Mouse (Mus musculus) urinary bladder, adult 18-20 months (tissue): ENCODE measurements at regions not wholly inside any gene's neighbourhood (a gene's known extent, or its start where the extent isn't known, plus 50 kb on each side); places are given as distances from the start of the nearest gene placed in this dataset.

ENCODE experiments used
- DNase-seq, 2 experiments: peaks; one replicate each; pipeline ENCODE4 v3.0.0; 2022; ENCODE audit warnings: low spot score in 2 of 2, mixed read lengths in 2 of 2

DNA sequence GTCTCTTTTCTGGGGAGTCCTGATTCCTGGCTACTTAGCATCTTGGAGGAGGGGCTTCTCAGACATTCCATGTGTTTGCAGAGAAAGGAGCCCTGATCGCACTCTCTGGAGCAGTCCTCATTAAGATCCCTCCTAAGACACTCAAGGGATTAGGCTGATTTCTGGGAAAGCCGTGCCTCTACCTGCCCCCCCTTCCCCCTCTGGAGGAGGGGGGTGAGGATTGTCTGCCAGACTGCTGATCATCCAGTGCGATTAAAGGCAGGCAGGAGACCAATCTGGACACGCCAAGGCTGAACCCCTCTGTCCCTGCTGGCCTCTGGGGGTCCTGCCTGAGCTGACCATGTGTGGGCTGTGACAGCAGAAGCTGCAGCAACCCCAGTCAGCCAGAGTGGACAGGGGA lies 65.4 kb downstream of the Vegfa start:
- no peak for DNase-seq

DNA sequence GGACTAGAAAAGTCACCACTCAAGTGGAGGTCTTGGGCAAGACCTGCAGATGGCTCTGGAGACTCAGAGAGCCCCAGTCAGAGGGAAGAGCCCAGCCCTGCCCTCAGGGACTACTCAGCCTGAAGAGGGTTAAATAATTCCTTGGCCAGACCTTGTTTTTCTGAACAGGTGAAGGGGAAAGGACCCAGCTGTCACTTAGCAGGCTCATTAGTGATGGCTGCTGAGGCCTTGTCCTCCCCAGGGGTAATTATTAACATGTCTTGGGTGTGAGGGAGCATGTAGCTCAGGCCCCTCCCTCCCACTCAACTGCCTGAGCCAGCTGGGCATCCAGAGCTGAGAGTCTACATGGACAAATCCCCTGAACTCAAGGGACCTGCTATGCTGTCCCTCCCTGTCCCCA lies 68.1 kb downstream of the Vegfa start:
- no peak for DNase-seq

DNA sequence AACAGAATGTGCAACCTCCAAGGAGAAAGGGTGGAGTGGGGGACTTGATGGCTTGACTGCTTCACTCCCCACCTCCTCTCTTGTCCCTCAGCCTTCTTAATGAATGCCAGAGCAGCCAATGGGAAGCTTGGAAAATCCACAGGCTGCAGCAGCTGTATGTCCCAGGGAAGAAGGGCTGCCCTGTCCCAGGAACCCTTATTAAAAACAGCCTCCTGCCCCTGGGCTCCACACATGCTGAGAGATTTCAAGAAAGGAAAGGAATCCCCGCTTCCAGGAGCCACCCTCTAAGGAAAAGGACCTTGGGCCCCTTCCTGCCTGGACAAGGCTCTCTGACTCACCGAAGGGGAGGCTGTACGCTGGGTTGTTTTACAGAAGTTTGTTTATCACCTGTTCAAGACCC lies 68.8 kb downstream of the Vegfa start:
- no peak for DNase-seq

DNA sequence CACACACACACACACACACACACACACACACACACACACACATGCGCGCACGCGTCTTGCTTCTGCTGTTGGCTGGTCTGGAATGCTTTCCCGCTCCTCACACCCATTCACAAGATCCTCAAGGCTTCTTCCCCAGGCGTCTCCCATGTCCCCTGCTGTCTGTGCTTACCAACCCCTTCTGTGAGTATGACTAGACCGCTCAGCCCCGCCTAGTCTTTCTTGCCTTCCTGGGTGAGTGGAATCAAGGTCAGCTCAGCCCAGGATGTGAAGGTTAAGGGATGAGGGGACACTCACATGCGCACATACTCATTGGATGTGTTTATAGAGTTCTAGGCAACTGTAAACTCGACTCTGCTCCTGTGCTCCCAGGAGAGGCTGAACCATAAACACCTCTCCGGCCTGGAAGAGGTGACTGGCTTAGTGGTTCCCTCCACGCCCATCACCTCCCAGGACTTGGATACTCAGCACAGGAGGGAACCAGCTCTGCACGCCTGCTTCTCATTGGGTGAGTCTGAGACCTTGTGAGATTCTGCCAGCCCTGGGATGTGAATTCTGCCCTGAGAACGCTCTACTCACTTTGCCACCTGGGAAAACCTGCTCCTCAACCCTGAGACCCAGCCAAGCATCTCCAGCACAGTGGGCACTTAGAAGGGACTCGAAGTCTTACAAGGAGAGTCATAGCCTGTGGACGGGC lies 70.4 kb downstream of the Vegfa start:
- DNase-seq: no peak

DNA sequence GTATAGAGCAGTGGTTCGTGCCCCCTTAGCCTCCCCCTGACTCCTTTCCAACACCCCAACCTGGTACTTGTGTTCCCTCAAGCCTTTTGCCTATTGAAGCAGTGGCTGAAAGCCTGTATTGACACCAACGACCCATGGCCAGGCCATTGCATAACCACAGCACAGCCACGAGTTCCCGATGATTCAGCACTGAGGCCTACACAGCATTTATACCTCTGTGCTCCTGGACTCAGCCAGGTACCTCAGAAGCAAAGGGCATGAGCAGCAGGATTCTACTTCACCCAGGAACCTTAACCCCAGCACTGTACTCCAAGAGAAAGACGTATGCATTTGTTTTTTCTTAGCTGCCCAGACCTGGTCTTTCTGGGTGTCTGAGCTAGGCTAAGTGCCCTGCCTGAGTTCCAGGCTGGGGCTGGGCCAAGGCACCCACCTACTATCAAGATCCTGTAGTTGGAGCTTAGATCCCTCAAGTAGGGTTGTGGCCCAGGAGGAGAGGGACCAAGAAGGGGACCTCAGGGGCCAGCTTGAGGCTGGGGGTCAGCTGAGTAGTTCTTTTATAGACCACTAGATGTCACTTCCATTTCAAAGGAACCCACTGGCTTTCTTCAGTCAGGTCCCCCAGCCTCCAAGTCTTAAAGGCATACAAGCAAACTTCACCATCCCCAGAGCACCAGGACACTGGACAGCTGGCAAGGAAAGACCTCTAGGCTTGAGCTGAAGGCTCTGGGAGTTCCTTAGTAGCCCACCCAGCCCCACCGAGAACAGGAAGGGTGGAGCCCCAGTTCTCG lies 73.9 kb downstream of the Vegfa start:
- DNase-seq: peak; percentile 6 to 14

DNA sequence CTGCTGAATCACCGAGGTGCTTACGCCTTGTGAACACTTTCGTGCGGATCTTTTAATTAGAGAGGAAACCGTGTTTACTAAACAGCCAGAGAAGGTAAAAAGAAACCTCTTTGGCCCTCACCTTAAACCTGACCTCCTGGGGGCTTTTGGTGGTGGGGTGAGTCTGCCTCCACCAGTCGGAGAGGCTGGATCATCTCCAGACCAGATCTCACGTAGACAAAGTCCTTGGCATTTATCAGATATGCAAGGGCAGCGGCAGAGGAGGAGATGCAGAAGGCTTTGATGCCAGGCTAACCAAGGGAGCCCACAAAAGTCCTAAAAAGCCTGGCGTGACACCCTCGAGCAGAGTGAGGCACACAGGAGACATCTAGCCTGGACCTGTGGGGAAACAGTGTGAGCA lies 76.7 kb downstream of the Vegfa start:
- no peak for DNase-seq

DNA sequence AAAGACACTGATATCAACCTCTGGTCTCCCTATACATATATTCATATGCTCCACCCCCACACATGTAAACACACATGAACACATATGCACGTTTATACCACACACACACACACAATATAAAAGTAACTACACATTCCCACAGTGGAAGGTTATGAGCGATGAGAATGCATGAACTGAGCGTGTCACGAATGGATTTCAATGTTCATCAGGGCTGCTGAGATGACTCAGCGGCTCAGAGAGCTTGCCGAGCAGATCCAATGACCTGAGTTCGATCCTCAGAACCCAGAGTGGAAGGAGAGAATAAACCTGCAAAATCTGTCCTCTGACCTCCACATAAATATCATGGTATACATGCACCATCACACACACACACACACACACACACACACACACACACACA lies 77.3 kb downstream of the Vegfa start:
- no peak for DNase-seq

DNA sequence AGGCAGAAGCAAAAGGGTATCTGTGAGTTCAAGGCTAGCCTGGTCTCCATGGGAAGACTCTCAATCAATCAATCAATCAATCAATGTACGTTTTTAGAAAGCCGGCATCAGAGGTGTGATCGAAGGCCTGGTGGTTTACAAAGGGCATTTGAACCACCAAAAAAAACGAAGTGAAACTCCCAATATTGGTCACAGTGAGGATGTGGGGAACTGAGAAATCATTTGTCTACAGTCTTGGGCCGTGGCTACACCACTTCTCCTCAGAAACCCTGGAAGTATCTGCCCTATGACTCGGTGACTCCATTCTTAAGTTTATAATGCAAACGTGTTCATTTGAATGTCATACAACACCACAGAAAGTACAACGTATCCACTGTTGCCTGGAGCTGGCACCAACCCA lies 78.6 kb downstream of the Vegfa start:
- no peak for DNase-seq

DNA sequence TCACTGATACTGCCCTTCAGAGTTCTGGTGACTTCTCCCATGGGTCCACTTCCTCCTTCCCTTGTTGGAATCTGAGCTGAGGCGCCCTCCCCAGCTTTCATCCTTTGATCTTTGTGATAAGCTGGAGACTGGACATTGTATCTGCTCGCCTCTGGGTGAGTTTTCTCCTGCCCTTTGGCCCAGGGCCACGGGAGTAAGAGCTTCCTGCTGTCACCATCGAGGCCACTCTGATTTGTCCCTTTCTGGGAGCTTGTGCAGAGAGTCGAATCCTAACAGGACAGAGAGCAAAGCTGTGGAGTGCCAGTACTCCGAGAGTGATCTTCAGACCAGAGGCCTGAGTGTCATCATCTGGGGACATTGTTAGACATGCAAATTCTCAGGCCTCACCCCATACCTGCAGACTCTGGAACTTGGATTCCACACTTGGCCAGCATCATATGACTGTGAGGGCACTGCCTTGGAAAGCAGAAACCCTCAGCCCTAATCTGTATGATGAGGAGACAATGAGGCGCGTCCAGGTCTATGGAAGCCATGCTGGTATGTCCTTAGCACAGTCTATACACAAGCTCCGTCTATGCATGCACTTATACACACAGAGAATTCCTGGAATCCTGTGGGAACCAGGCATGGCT lies 81.5 kb downstream of the Vegfa start:
- no peak for DNase-seq

DNA sequence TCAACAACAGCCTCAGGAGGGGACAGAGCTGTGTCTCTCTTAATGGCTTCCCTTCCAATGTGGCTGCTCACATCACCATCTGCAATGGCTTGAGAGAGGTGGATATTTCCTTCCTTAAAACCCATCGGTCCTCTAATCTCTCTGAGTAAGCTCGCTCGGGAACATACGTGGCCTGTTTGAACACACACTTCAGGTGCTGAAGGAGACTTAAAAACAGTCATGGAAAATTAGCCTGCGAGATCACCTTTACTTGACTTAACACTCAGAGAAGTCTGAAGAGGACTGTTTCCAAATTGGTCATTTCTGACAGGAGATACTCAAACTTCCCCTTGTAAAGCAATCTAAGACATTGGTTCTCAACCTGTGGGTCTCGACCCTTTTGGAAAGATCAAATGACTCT lies 83.0 kb downstream of the Vegfa start:
- no peak for DNase-seq

DNA sequence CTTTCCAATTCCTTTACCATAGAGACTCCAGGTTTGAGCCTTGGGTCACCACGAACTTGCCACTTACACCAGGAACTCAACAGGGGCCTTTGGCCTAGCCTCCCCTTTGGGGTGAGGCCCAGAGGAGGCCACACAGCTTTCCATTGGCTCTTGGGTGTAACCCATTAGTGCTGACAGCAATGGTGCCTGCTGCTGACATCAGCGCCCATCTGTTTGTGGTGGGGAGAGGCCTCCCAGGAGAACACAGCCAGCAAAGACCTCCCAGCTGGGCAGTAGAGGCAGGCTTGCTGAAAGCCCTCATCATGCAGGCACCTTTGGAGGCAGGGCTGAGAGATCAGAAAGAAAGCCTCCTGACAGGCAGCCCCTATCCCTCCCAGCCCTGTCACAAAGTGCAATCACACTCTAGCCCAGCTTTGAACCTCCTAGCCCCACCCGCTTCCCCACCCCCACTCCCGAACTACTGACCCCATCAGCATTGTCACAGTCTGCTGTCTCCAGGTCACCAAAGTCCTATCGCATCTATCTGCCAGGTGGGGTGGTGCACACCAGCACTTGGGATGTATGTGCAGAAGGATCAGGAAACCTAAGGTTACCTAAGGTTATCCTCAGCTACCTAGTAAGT lies 83.7 kb downstream of the Vegfa start:
- DNase-seq: no peak

DNA sequence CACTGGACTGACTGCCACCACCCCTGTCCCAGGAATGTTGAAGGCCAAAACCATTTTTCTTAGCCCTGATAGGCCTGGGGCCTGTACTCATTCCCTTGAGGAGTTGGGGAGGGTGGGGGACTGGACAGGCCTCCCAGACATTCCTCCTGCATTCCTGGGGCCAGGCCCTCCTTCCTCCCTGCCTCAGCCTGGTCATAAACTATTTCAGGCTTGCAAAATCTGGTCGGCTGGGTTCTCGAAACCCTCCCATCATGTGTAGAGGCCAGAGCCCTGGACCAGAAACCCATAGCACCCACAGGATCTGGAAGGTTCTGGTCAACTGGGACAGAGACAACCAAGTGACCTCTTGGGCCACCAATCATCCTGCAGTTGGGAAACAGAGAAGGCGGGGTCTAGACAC lies 87.2 kb downstream of the Vegfa start:
- no peak for DNase-seq

DNA sequence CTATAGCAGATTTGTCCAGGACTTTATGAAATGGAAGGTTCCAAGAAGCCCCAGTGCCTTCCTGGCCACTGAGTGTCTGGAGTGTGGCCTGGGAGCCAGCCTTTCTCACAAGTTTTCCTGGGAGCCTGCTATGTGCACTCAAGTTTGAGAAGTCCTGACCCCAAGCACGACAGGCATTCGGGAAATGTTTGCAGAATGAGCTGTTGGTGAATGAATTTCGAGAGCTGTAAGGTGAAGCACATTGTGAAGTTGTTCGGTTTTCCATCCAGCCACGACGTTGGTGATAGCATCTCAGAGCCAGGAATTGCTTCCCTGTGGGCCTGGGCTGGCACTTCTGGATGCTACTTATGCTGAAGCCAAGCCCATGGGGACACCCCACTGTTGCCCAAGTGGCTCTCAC lies 88.9 kb downstream of the Vegfa start:
- no peak for DNase-seq

DNA sequence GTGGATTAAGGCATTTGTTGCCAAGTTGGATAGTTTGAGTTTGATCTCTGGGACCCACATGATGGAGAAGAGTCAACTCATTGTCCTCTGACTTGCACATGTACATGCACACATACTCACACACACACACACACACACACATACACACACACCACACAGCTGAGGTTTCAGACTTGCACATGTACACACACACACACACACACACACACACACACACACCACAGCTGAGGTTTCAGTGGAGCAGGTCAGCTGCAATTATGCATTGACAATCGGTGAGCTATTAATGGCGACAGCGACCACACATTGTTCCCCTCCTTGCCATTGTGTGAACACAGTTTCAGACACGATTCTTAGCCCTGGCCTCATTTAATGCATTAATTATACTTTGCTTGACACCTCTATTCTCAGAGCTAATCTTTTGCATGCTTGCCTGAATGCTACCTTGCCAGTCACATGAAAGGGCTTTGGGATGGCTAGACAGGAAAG lies 90.2 kb downstream of the Vegfa start:
- no peak for DNase-seq

DNA sequence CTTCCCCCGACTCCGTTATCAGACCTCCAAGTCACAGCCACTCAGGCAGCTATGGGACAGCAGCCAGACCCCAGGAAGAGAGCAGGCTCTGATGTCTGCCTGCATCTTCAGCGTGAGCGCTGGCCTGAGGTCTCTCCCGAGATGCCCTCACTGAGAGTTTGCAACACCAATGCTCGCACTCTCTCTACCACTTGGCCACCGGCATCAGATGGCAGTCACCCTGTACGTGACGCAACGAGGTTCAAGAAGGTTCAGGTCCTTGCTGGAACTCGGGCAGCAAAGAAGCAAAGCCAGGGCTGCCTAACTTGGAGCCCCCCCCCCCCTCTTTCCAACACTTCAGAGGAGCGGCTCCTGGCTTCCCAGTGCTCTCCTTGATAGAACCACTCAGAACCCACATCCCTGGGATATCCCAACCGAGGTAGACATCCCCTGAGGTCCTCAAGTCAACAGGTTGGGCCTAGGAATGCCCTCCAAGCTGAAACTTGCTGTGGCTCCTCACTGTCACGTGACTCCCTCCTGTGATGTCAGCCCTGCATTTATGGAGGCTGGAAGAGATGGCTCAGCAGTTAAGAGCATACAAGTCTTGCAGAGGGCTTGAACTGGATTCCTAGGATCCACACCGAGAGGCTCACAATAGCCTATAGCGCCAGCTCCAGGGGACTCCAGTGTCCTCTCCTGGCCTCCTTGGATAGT lies 91.9 kb downstream of the Vegfa start:
- no peak for DNase-seq

DNA sequence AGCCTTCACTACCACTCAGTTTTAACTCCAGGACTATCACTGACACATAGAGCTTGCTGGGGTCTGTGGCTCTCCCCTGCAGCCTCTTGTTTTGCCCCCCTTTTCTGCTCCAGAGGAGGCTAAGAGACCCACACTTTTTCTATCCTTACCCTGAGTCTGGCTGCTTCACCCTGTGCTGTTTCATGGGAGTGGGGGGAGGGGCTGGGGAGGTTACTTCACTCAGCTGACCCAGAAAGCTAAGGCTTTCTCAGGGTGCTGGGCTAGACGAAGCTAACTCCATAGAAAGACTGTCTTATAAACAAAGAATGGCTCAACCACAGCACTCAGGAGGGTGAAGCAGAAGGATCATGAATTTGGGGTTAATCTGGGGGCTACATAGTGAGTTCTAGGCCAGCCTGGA lies 93.9 kb downstream of the Vegfa start:
- no peak for DNase-seq

DNA sequence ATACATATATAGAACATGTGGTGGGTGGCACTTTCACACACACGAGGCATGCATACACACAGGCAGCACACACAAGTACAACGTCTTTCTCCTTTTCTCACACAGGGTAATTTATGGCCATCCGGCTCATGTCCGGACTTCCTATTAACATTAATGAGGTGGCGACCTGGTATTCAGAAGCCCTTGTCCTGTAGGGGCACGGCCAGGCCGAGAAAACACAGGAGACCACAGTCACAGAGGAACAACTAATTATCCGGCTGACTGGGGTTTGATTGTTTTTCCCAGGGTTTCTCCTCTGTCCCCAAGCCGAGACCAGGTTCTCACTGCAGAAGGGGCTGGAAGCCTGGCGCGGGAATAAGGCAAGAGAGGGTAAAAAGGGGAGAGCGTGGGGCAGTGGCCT lies 95.6 kb downstream of the Vegfa start:
- DNase-seq: no peak

DNA sequence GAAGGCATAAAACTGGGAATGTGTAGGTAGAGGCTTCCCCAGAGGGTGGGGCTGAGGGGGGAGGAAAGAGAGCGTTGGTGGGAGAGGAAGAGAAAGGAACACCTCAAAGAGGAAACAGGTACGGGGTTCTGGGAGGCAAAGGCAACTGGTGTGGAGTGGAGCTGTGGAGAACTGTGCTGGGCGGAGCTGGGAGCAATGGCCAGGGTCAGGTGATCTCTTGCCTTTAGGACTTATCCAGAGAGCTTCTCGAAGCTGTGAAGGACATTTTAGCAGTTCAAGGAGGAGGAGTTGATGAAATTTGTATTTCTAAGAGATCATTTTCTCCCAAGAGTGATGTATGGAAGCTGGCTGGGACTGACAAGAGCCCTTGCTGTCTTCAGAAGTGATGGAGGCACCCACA lies 96.9 kb downstream of the Vegfa start:
- DNase-seq: no peak

DNA sequence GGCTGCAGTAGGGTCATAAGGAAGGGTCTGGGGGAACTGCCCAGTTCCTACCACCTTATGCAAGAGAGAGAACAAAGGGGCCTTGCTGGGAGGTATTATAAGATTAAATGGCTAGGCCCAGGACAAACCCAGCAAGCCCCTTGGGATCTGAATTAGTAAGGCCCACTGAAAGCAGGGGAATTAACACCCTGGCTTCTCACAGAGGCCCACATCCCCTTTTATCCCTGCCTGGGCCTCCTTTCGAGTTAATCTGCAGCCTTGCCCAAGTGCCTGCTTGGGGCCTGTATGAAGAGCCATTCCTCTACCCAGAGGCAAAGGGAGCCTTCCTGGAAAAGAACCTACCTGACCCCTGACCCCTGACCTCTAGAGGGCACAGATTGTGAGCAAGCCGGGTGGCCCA lies 98.2 kb downstream of the Vegfa start:
- no peak for DNase-seq

DNA sequence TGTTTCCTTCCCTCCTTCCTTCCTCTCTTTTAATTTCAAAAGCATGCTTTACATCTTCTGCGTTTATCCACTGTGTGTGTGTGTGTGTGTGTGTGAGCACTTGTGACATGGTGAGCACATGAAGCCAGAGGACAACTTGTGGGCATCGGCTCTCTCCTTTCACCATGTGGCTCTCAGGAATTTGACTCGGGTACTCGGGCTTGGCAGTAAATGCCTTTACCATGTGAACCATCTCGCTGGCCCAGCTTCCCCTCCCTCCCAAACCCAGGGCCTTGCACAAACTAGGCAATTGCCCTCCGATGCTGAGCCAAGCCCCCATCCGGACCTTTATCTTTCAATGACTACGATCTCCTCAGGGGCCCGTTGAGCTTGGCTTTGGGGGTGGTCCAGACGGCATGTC lies 99.1 kb downstream of the Vegfa start:
- no peak for DNase-seq

DNA sequence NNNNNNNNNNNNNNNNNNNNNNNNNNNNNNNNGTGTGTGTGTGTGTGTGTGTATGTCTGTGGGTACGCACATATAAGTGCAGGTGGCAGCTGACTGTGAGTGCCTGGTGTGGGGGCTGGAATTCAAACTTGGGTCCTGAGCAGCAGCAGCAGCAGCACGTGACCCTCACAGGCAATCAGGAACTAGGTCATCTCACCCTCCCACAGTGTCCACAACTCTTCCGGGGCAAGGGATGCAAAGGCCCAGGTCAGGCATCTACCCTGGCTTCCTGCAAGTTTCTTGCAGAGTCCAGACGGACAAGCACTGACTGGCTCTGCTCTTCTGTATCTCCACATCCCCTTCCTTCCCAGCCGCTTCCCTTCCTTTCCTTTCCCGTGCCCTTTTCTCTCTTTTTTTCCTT lies 99.6 kb downstream of the Vegfa start:
- no peak for DNase-seq

DNA sequence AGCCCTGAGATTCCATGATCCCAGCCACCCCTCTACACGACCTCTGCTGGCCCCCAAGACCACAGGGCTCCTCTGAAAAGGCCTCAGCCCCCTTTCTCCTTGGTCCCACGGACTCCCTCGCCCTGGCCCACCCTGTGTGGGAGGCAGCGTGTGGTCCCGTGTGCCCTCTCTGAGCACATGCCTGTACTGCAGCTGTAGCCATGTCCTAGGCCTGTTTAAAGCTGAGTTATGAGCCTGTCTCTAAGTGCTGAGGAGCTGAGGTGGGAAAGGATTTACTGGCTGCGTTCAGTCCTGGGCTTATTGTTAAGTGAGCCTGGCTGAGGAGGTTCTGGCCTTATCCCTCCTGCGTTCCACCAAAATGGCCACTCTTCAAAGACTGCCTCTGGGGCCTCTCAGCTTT lies 102.6 kb downstream of the Vegfa start:
- DNase-seq: no peak
